ENCODE assay signal across 24 mouse cellular contexts in the genomic region with DNA sequence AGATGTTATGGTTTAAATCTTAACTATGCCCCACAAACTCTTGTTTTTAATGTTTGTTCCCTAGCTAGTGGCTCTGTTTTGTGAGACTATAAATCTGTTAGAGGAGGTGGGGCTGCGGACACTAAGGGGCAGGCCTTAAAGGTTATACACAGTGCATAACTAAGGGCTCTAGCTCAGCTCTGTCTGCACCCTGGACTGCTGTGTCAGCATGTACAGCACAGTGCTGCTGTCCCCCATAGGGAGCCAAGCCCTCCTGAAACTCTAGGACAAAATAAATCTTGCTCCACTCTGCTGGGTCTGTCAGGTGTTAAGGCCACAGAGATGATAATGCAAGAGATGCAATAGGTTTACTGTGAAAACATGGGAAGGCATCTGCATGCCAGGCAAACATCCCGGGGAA. TPM values are rescaled to one million over a fixed set of nuclear protein-coding genes. Genes with fewer than 3 reads are reported as not detected.
DNase-seq lines count a peak whose midpoint lies in the region; ATAC-seq lines count a peak whose summit lies in the region.
"Had no signal": no experiment of that assay in that cellular context is flagged by ENCODE, and none has a peak within 500 bp of the region (broad histone marks: within the 10 kb centered on the region; RNA-seq: fewer than 3 reads in every experiment).

No protein-coding gene starts in this region.

- no peaks in the 10 kb centered on the region for H3K27me3 ChIP-seq in heart, embryonic 12.5 days (replicated peaks)
- no peaks in the 10 kb centered on the region for H3K27me3 ChIP-seq in kidney, embryonic 15.5 days
- H3K27me3 ChIP-seq in limb, embryonic 12.5 days, result no peaks in the 10 kb centered on the region
- no peaks in the 10 kb centered on the region for H3K27me3 ChIP-seq in limb, embryonic 10.5 days (ENCODE audit: low read depth, poor library complexity, severe bottlenecking)
- H3K27me3 ChIP-seq: CH12.LX; embryonic facial prominence, embryonic 12.5 days; forebrain, embryonic 13.5 days; forebrain, embryonic 15.5 days; Patski had no signal

- ATAC-seq in heart, embryonic 12.5 days (ENCODE audit: insufficient number of reproducible peaks, low FRiP score), result no peak
- ATAC-seq in kidney, embryonic 15.5 days (replicated peaks; ENCODE audit: low FRiP score), result peak; percentile 69; the same call in 1 of the 2 replicates
- ATAC-seq in limb, embryonic 12.5 days (ENCODE audit: insufficient number of reproducible peaks, insufficient read depth, low FRiP score, low TSS enrichment, low read depth), result no peak
- ATAC-seq: activated CD4-positive, CD25-positive, alpha-beta regulatory T cell, adult 4 months; CD4-positive, CD25-positive, alpha-beta regulatory T cell, adult 4 months; forebrain, embryonic 13.5 days; forebrain, embryonic 15.5 days; Patski had no signal

- no peaks in the 10 kb centered on the region for H3K36me3 ChIP-seq in heart, embryonic 12.5 days
- no peaks in the 10 kb centered on the region for H3K36me3 ChIP-seq in kidney, embryonic 15.5 days
- H3K36me3 ChIP-seq in limb, embryonic 12.5 days, result no peaks in the 10 kb centered on the region
- H3K36me3 ChIP-seq in limb, embryonic 10.5 days, result no peaks in the 10 kb centered on the region
- H3K36me3 ChIP-seq: embryonic facial prominence, embryonic 10.5 days; embryonic facial prominence, embryonic 12.5 days; forebrain, embryonic 15.5 days; G1E had no signal

- H3K4me1 ChIP-seq in heart, embryonic 12.5 days (replicated peaks), result 0 out of 2 replicates have a peak, but pooled peaks cover 10% of the 10 kb centered on the region
- 0 out of 2 replicates have a peak, but pooled peaks cover 6% of the 10 kb centered on the region for H3K4me1 ChIP-seq in kidney, embryonic 15.5 days
- H3K4me1 ChIP-seq in limb, embryonic 12.5 days (replicated peaks), result 0 out of 2 replicates have a peak, but pooled peaks cover 5% of the 10 kb centered on the region
- no peaks in the 10 kb centered on the region for H3K4me1 ChIP-seq in limb, embryonic 10.5 days
- H3K4me1 ChIP-seq: embryonic facial prominence, embryonic 10.5 days; embryonic facial prominence, embryonic 12.5 days; forebrain, embryonic 13.5 days; forebrain, embryonic 15.5 days had no signal

- 88% methylated on average over 2 of the region's 2 CpGs for WGBS in heart, embryonic 12.5 days
- WGBS in kidney, embryonic 15.5 days, result 67% methylated on average over 2 of the region's 2 CpGs
- WGBS in limb, embryonic 12.5 days, result 77% methylated on average over 2 of the region's 2 CpGs
- 95% methylated on average over 2 of the region's 2 CpGs for WGBS in limb, embryonic 10.5 days

- H3K4me3 ChIP-seq in heart, embryonic 12.5 days, result no peak overlapping the region
- no peak overlapping the region for H3K4me3 ChIP-seq in kidney, embryonic 15.5 days (replicated peaks)
- no peak overlapping the region for H3K4me3 ChIP-seq in limb, embryonic 12.5 days (replicated peaks)
- H3K4me3 ChIP-seq in limb, embryonic 10.5 days, result no peak overlapping the region
- H3K4me3 ChIP-seq: embryonic facial prominence, embryonic 10.5 days; embryonic facial prominence, embryonic 12.5 days; forebrain, embryonic 13.5 days; forebrain, embryonic 15.5 days had no signal

- no peak overlapping the region for H3K9ac ChIP-seq in heart, embryonic 12.5 days
- H3K9ac ChIP-seq in kidney, embryonic 15.5 days, result no peak overlapping the region
- H3K9ac ChIP-seq in limb, embryonic 12.5 days (replicated peaks), result no peak overlapping the region
- H3K9ac ChIP-seq: embryonic facial prominence, embryonic 12.5 days; forebrain, embryonic 13.5 days; forebrain, embryonic 15.5 days had no signal

- no peak overlapping the region for H3K4me2 ChIP-seq in heart, embryonic 12.5 days
- H3K4me2 ChIP-seq in kidney, embryonic 15.5 days, result no peak overlapping the region
- no peak overlapping the region for H3K4me2 ChIP-seq in limb, embryonic 12.5 days
- H3K4me2 ChIP-seq: embryonic facial prominence, embryonic 12.5 days; forebrain, embryonic 13.5 days; forebrain, embryonic 15.5 days had no signal

- 0 out of 2 replicates have a peak, but pooled peaks cover 2% of the 10 kb centered on the region for H3K9me3 ChIP-seq in heart, embryonic 12.5 days (replicated peaks)
- no peaks in the 10 kb centered on the region for H3K9me3 ChIP-seq in kidney, embryonic 15.5 days (replicated peaks)
- H3K9me3 ChIP-seq in limb, embryonic 12.5 days, result peaks cover 4% of the 10 kb centered on the region; the same call in 1 of the 2 replicates
- H3K9me3 ChIP-seq in limb, embryonic 10.5 days (replicated peaks), result no peaks in the 10 kb centered on the region; the same call in 1 of the 2 replicates
- H3K9me3 ChIP-seq: embryonic facial prominence, embryonic 10.5 days; embryonic facial prominence, embryonic 12.5 days; forebrain, embryonic 15.5 days had no signal

- DNase-seq in heart, adult 11 months, result peak; percentile 61
- DNase-seq in kidney, adult 11 months, result no peak
- DNase-seq in limb, embryonic 10.5 days (ENCODE audit: low spot score), result no peak
- DNase-seq: adrenal gland, adult 8-10 months; adrenal gland, postnatal 14 days; adrenal gland, postnatal 36 days; B cell, adult 2 months; cerebellum, adult 11-12 months; cerebellum, adult 2 months; cerebellum, adult 9-10 months; cerebellum, postnatal 10 days; cerebellum, postnatal 25 days had no signal

- H3K27ac ChIP-seq in heart, embryonic 12.5 days (ENCODE audit: poor library complexity, severe bottlenecking), result no peak overlapping the region
- no peak overlapping the region for H3K27ac ChIP-seq in kidney, embryonic 15.5 days
- H3K27ac ChIP-seq in limb, embryonic 12.5 days, result 0 out of 2 replicates have a peak overlapping the region, but pooled peaks have one; percentile 4
- no peak overlapping the region for H3K27ac ChIP-seq in limb, embryonic 10.5 days
- H3K27ac ChIP-seq: embryonic facial prominence, embryonic 10.5 days; embryonic facial prominence, embryonic 12.5 days; forebrain, embryonic 13.5 days; forebrain, embryonic 15.5 days had no signal

RNA-seq across cellular contexts. Expression of gene Gas1, which starts 10.1 kb away (rescaled TPM):
- polyA plus RNA-seq in heart, embryonic 12.5 days (2016; fragmentation: Nextera tagmentation; extraction: Ambion mirVana), result 55.2 and 56.6 TPM in 2 replicates
- 94.2 and 102 TPM in 2 replicates for polyA plus RNA-seq in kidney, embryonic 15.5 days (2015; fragmentation: Nextera tagmentation; extraction: Ambion mirVana)
- 318 and 346 TPM in 2 replicates for polyA plus RNA-seq in limb, embryonic 12.5 days (2016; fragmentation: Nextera tagmentation; extraction: Ambion mirVana)
- polyA plus RNA-seq in limb, embryonic 10.5 days (2016; fragmentation: Nextera tagmentation; extraction: Ambion mirVana), result 143 and 161 TPM in 2 replicates
- polyA plus RNA-seq: activated CD4-positive, CD25-positive, alpha-beta regulatory T cell, adult 4 months; CD4-positive, CD25-positive, alpha-beta regulatory T cell, adult 4 months; G1E had no signal
